Mouse (Mus musculus): ENCODE results near the gene Poc1b.

DNA sequence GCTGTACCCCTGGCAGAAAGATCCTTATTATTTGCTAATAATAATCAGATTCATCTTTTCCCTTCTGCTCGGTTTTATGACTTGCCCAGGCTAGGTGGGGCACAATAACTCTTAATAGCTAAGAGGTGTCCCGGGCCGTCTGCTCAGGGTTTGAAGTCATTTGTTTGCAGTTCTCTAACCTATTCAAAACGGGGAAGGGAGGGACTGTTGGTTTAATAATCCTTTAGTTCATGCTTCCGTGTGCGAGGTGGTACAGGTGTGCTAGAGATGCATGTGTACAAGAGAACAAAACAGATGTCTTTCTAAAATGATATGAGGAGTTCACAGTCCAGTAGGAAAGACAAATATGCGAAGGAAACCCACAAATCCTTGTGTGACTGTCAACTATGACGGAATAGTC, 7.5 kb downstream of the Poc1b start:
- TF ChIP-seq CTCF (IDR thresholded peaks at IDR 0.05) (no peak), EP300 (IDR thresholded peaks at IDR 0.05) (no peak)
